16 mouse cellular contexts compared by ENCODE assay signal in the genomic region with DNA sequence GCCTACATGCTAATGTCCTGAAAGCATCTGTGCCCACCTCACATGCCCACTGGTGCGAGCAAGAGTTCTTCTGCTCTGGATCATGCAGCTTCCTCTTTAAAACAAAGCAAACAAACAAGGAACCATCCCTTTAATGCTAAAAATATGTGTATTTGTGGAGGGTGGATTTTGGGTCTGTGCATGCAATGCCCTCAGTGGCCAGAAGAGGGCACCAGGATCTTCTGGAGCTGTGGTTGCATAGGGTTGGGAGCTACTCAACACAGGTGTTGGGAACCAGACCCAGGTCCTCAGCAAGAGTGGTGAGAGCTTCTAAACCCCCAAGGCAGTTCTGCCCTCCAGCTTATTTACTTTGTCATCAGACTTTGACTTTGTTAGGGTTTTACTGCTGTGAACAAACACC.
DNase-seq lines count a peak whose midpoint lies in the region; ATAC-seq and TF ChIP-seq lines count a peak whose summit lies in the region.
"Had no signal": no experiment of that assay in that cellular context is flagged by ENCODE, and none has a peak within 500 bp of the region (broad histone marks: within the 10 kb centered on the region; RNA-seq: fewer than 3 reads in every experiment).

No protein-coding gene starts in this region.

- ATAC-seq in forebrain, embryonic 11.5 days (replicated peaks; ENCODE audit: low FRiP score), result no peak
- ATAC-seq: Patski had no signal

- TF ChIP-seq POLR2A in thymus, adult 2 months (IDR thresholded peaks at IDR 0.05; ENCODE audit: control insufficient read depth, extremely low read depth, insufficient read depth, low read length, poor library complexity), result no peak
- no peak for TF ChIP-seq POLR2A in MEL (IDR thresholded peaks at IDR 0.05; ENCODE audit: control insufficient read depth in 1 of 2, insufficient read depth in 1 of 2, low read depth in 1 of 2, low read length in 2 of 2, poor library complexity in 1 of 2)

- no peak overlapping the region for H3K9ac ChIP-seq in MEL (ENCODE audit: control insufficient read depth, low read depth, low read length, poor library complexity, severe bottlenecking)
- no peak overlapping the region for H3K9ac ChIP-seq in forebrain, embryonic 11.5 days (ENCODE audit: low read length)
- H3K9ac ChIP-seq: kidney, embryonic 15.5 days; liver, embryonic 15.5 days had no signal

- 76% methylated on average over 1 of the region's 1 CpGs for WGBS in thymus, adult 2 months
- WGBS in forebrain, embryonic 11.5 days, result 58% methylated on average over 1 of the region's 1 CpGs

- no peaks in the 10 kb centered on the region for H3K9me3 ChIP-seq in MEL (replicated peaks; ENCODE audit: insufficient read depth, low read length)
- H3K9me3 ChIP-seq in forebrain, embryonic 11.5 days (ENCODE audit: control insufficient read depth, low read length), result no peaks in the 10 kb centered on the region
- H3K9me3 ChIP-seq: kidney, embryonic 15.5 days; liver, embryonic 15.5 days had no signal

- H3K27me3 ChIP-seq in thymus, adult 2 months (ENCODE audit: control insufficient read depth, insufficient read depth, low read length), result no peaks in the 10 kb centered on the region
- no peaks in the 10 kb centered on the region for H3K27me3 ChIP-seq in MEL (ENCODE audit: control insufficient read depth in 1 of 2, insufficient read depth in 2 of 2, low read length in 2 of 2)
- no peaks in the 10 kb centered on the region for H3K27me3 ChIP-seq in splenic B cell, adult 2 months (ENCODE audit: control insufficient read depth, insufficient read depth, low read length, poor library complexity, severe bottlenecking)
- no peaks in the 10 kb centered on the region for H3K27me3 ChIP-seq in forebrain, embryonic 11.5 days (ENCODE audit: control insufficient read depth, insufficient read depth, low read length)
- H3K27me3 ChIP-seq: kidney, embryonic 15.5 days; liver, embryonic 15.5 days; Patski had no signal

- no peak overlapping the region for H3K4me3 ChIP-seq in layer of hippocampus, adult 2 months
- H3K4me3 ChIP-seq in thymus, adult 2 months (ENCODE audit: control insufficient read depth, insufficient read depth, low read length), result no peak overlapping the region
- no peak overlapping the region for H3K4me3 ChIP-seq in MEL (ENCODE audit: control insufficient read depth in 1 of 2, insufficient read depth in 1 of 2, low read depth in 2 of 2, low read length in 2 of 2)
- no peak overlapping the region for H3K4me3 ChIP-seq in forebrain, embryonic 11.5 days (ENCODE audit: low read depth, low read length)
- H3K4me3 ChIP-seq: erythroblast, embryonic 14.5 days; hindbrain, embryonic 10.5 days; kidney, embryonic 15.5 days; liver, embryonic 15.5 days; midbrain, embryonic 10.5 days had no signal

- no peaks in the 10 kb centered on the region for H3K79me2 ChIP-seq in MEL (ENCODE audit: control insufficient read depth, insufficient read depth, low read length, poor library complexity)

- no peaks in the 10 kb centered on the region for H3K36me3 ChIP-seq in thymus, adult 2 months (ENCODE audit: control insufficient read depth, insufficient read depth, low read length)
- no peaks in the 10 kb centered on the region for H3K36me3 ChIP-seq in MEL (ENCODE audit: control insufficient read depth in 1 of 2, insufficient read depth in 2 of 2, low read length in 2 of 2)
- no peaks in the 10 kb centered on the region for H3K36me3 ChIP-seq in splenic B cell, adult 2 months (ENCODE audit: control insufficient read depth, insufficient read depth, low read length, poor library complexity, severe bottlenecking)
- no peaks in the 10 kb centered on the region for H3K36me3 ChIP-seq in forebrain, embryonic 11.5 days (ENCODE audit: control insufficient read depth, insufficient read depth, low read length)
- H3K36me3 ChIP-seq: hindbrain, embryonic 10.5 days; kidney, embryonic 15.5 days; liver, embryonic 15.5 days; midbrain, embryonic 10.5 days had no signal

- no peak for DNase-seq in layer of hippocampus, adult 2 months (ENCODE audit: low spot score in 2 of 2)
- DNase-seq in layer of hippocampus, postnatal 25 days (ENCODE audit: extremely low spot score in 1 of 2, low spot score in 1 of 2), result no peak
- DNase-seq in thymus, adult 2 months, result peak; percentile 8
- DNase-seq in thymus, postnatal 36 days, result no peak
- DNase-seq in MEL (ENCODE audit: low read depth, low spot score), result peak; percentile 15
- DNase-seq in splenic B cell, adult 2 months (ENCODE audit: low read depth, low spot score), result peak; percentile 44
- DNase-seq in forebrain, embryonic 11.5 days (ENCODE audit: low spot score), result no peak
- DNase-seq: adrenal gland, postnatal 10 days; cerebellum, adult 11-12 months; embryo, embryonic 11 days had no signal

- H3K4me1 ChIP-seq in thymus, adult 2 months (replicated peaks; ENCODE audit: control insufficient read depth, insufficient read depth, low read length), result no peaks in the 10 kb centered on the region
- H3K4me1 ChIP-seq in MEL (ENCODE audit: control insufficient read depth in 1 of 2, insufficient read depth in 2 of 2, low read length in 2 of 2), result no peaks in the 10 kb centered on the region
- H3K4me1 ChIP-seq in forebrain, embryonic 11.5 days (replicated peaks; ENCODE audit: control insufficient read depth, insufficient read depth, low read length), result no peaks in the 10 kb centered on the region; the same call in 1 of the 2 replicates
- H3K4me1 ChIP-seq: kidney, embryonic 15.5 days; liver, embryonic 15.5 days had no signal

- TF ChIP-seq RAD21 in MEL (IDR thresholded peaks at IDR 0.05; ENCODE audit: low read depth, low read length), result peak; percentile 26

- no peak overlapping the region for H3K27ac ChIP-seq in layer of hippocampus, adult 2 months
- H3K27ac ChIP-seq in thymus, adult 2 months (ENCODE audit: control insufficient read depth, insufficient read depth, low read length), result no peak overlapping the region
- H3K27ac ChIP-seq in MEL (ENCODE audit: control insufficient read depth, low read depth, low read length), result no peak overlapping the region
- no peak overlapping the region for H3K27ac ChIP-seq in forebrain, embryonic 11.5 days (ENCODE audit: low read depth, low read length)
- H3K27ac ChIP-seq: hindbrain, embryonic 10.5 days; kidney, embryonic 15.5 days; liver, embryonic 15.5 days; midbrain, embryonic 10.5 days had no signal

- TF ChIP-seq EP300 in MEL (IDR thresholded peaks at IDR 0.05; ENCODE audit: low read depth in 1 of 2, low read length in 2 of 2), result no peak

- H3K4me2 ChIP-seq in forebrain, embryonic 11.5 days (ENCODE audit: low read depth, low read length, severe bottlenecking), result no peak overlapping the region
- H3K4me2 ChIP-seq: kidney, embryonic 15.5 days; liver, embryonic 15.5 days had no signal

- peak; percentile 57 for TF ChIP-seq CTCF in layer of hippocampus, adult 2 months (conservative IDR thresholded peaks at IDR 0.05)
- TF ChIP-seq CTCF in thymus, adult 2 months (IDR thresholded peaks at IDR 0.05; ENCODE audit: borderline replicate concordance, control insufficient read depth, extremely low read depth, insufficient read depth, low read length, poor library complexity), result no peak
- TF ChIP-seq CTCF in MEL (IDR thresholded peaks at IDR 0.05 in 2 of 3, conservative IDR thresholded peaks at IDR 0.05 in 1 of 3; ENCODE audit: control insufficient read depth in 1 of 3, insufficient read depth in 1 of 3, low read depth in 2 of 3, low read length in 3 of 3, poor library complexity in 1 of 3, severe bottlenecking in 1 of 3), result peak; percentile 41 to 68 (median 63)

TF ChIP-seq in MEL, 35 proteins besides CTCF, POLR2A, EP300 and RAD21:
- TF ChIP-seq SMC3 (IDR thresholded peaks at IDR 0.05; ENCODE audit: low read depth, low read length), result peak; percentile 47
- no peak for TF ChIP-seq POLR2AphosphoS5 (IDR thresholded peaks at IDR 0.05; ENCODE audit: borderline replicate concordance, low read depth, low read length)
- no peak for TF ChIP-seq RCOR1 (IDR thresholded peaks at IDR 0.05; ENCODE audit: low read depth, low read length)

Comparison
In these comparisons a context has a peak if more than half of its experiments do, and no peak if none do; other contexts are left out.
1. DNase-seq: peak in thymus, adult 2 months (single experiment), MEL (single experiment) and splenic B cell, adult 2 months (single experiment); none in layer of hippocampus, adult 2 months (0 of 2), layer of hippocampus, postnatal 25 days (0 of 2), thymus, postnatal 36 days (0 of 2) and forebrain, embryonic 11.5 days (single experiment).